Mouse (Mus musculus): ENCODE measurements around the gene Hmg20a. TPM values are rescaled to one million over a fixed set of nuclear protein-coding genes. Genes with fewer than 3 reads are reported as not detected.

Gene Hmg20a
- polyA plus RNA-seq, 1 experiment = 12.6 TPM

GRCm38 (mm10) chr9:56464863-56465654 is 46.6 kb downstream of the Hmg20a start:
- H3K27ac ChIP-seq (replicated peaks; ENCODE audit: low read depth, low read length) = peak overlapping the region; percentile 54
- peaks cover 38% of the 10 kb centered on the region for H3K4me1 ChIP-seq (ENCODE audit: control insufficient read depth, insufficient read depth, insufficient read length, low read length)
- H3K4me3 ChIP-seq (ENCODE audit: insufficient read depth, low read depth, low read length) = peak overlapping the region; percentile 2; the same call in 1 of the 2 replicates

DNA sequence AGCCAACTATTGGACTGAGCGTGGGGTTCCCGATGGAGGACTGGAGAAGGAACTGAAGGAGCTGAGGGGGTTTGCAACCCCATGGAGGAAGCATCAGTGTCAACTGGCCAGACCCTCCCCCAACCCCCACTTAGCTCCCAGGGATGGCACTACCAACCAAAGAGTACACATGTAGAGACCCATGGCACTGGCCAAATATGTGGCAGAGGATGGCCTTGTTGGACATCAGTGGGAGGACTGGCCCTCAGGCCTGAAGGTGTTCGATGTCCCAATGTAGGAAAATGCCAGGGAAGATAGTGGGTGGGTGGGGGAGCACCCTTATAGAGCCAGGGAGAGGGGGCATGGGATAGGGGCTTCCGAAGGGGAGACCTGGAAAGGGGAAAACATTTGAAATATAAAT is 47.8 kb downstream of the Hmg20a start:
- Histone ChIP-seq H3K4me3 (ENCODE audit: insufficient read depth, low read depth, low read length) (no peak overlapping the region), H3K4me1 (ENCODE audit: control insufficient read depth, insufficient read depth, insufficient read length, low read length) (peaks cover 38% of the 10 kb centered on the region), H3K27ac (replicated peaks; ENCODE audit: low read depth, low read length) (no peak overlapping the region)

GRCm38 (mm10) chr9:56469656-56470055 is 51.2 kb downstream of the Hmg20a start:
- Histone ChIP-seq H3K27ac (replicated peaks; ENCODE audit: low read depth, low read length) (peak overlapping the region; percentile 56), H3K4me3 (ENCODE audit: insufficient read depth, low read depth, low read length) (no peak overlapping the region), H3K4me1 (ENCODE audit: control insufficient read depth, insufficient read depth, insufficient read length, low read length) (peaks cover 21% of the 10 kb centered on the region)

DNA sequence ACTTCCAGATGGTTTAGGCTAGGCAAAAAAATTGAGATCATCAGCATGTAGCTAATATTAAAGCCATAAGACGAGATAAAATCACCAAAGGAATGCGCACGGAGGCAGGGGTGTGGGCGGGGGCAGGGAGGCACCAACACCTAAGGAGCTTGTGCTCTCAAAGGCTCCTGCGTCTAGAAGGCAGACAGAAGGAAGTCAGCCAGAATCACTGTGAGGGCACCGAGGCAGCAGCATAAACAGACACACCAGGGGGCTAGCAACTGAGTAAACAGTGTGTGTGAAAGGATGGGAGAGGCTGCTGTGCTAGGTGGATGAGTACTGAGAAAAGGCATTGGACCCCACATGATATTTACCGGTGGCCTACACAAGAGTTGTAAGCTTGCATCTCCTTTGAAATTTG is 51.9 kb downstream of the Hmg20a start:
- Histone ChIP-seq H3K4me1 (ENCODE audit: control insufficient read depth, insufficient read depth, insufficient read length, low read length) (peaks cover 17% of the 10 kb centered on the region), H3K27ac (replicated peaks; ENCODE audit: low read depth, low read length) (peak overlapping the region; percentile 20; the same call in 1 of the 2 replicates), H3K4me3 (ENCODE audit: insufficient read depth, low read depth, low read length) (no peak overlapping the region)

- Histone ChIP-seq H3K4me3 (ENCODE audit: insufficient read depth, low read depth, low read length) (no peak overlapping the region), H3K27ac (replicated peaks; ENCODE audit: low read depth, low read length) (no peak overlapping the region), H3K4me1 (ENCODE audit: control insufficient read depth, insufficient read depth, insufficient read length, low read length) (no peaks in the 10 kb centered on the region)
These were observed 60.7 kb downstream of the Hmg20a start for GRCm38 (mm10) chr9:56478975-56479647.

DNA sequence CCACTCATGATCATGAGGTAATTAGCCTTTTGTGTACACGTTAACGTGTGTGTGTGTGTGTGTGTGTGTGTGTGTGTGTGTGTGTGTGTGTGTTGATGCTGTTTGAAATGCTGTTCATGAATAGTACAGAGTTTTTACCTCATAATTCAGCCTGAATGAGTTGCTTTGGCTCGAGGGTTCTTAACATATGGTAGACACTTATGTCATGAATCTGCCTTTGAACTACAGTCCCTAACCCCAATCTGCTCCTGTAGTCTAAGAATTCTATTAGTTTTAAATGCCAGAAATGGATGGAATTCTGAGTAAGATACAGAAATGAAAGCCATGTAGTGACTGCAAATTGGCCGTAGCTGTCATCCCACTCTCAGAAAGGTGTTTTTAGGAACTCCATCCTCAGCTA is 64.2 kb downstream of the Hmg20a start:
- H3K4me3 ChIP-seq (ENCODE audit: insufficient read depth, low read depth, low read length) = no peak overlapping the region
- no peak overlapping the region for H3K27ac ChIP-seq (replicated peaks; ENCODE audit: low read depth, low read length)
- no peaks in the 10 kb centered on the region for H3K4me1 ChIP-seq (ENCODE audit: control insufficient read depth, insufficient read depth, insufficient read length, low read length)

- Histone ChIP-seq H3K4me1 (ENCODE audit: control insufficient read depth, insufficient read depth, insufficient read length, low read length) (no peaks in the 10 kb centered on the region), H3K4me3 (ENCODE audit: insufficient read depth, low read depth, low read length) (no peak overlapping the region), H3K27ac (replicated peaks; ENCODE audit: low read depth, low read length) (no peak overlapping the region)
These were observed 67.0 kb downstream of the Hmg20a start for GRCm38 (mm10) chr9:56485423-56485822.

DNA sequence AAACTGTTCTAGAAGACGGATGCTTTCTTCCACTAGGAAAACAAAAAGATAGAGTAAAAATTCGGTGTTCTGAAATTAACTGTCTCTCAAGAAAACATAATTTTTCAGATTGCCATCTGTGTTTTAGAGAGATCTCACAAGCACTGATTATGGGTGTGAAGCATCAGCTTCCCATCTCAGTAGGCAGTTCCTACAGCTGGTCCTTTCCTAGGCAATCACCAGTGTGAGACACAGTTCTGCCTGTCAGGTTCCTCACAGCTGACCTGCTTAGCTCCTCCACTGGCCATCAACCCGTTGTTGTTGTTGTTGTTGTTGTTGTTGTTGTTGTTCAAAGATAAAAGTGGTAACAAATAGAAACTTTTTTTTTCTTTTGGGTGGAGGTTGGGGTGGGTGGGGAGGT is 67.7 kb downstream of the Hmg20a start:
- no peak overlapping the region for H3K4me3 ChIP-seq (ENCODE audit: insufficient read depth, low read depth, low read length)

GRCm38 (mm10) chr9:56487651-56488050 is 69.2 kb downstream of the Hmg20a start:
- no peak overlapping the region for H3K4me3 ChIP-seq (ENCODE audit: insufficient read depth, low read depth, low read length)
- no peaks in the 10 kb centered on the region for H3K4me1 ChIP-seq (ENCODE audit: control insufficient read depth, insufficient read depth, insufficient read length, low read length)
- no peak overlapping the region for H3K27ac ChIP-seq (replicated peaks; ENCODE audit: low read depth, low read length)

More for the DNA sequence above, 67.7 kb downstream of the Hmg20a start:
- Histone ChIP-seq H3K27ac (replicated peaks; ENCODE audit: low read depth, low read length) (no peak overlapping the region), H3K4me1 (ENCODE audit: control insufficient read depth, insufficient read depth, insufficient read length, low read length) (no peaks in the 10 kb centered on the region)

GRCm38 (mm10) chr9:56492391-56492790 is 74.0 kb downstream of the Hmg20a start:
- Histone ChIP-seq H3K27ac (replicated peaks; ENCODE audit: low read depth, low read length) (no peak overlapping the region), H3K4me3 (ENCODE audit: insufficient read depth, low read depth, low read length) (no peak overlapping the region), H3K4me1 (ENCODE audit: control insufficient read depth, insufficient read depth, insufficient read length, low read length) (peaks cover 15% of the 10 kb centered on the region)

DNA sequence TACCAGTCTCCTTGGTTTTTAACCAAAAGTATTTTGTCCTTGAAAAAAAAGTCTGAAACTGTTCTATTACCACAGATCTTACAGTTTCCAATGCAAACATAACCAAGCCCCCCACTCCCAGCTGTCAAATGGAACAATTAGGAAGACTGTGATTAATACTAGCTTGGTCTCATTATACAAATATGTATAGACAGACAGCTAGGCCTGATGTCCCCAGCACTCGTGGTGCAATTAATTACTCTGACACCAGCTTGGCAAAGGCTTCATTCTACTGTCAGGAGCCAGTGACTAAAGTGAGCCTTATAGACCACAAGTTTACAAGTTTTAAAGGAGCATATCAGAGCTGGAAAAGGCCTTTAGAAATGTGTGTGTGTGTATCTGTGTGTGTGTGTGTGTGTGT is 74.5 kb downstream of the Hmg20a start:
- H3K4me1 ChIP-seq (ENCODE audit: control insufficient read depth, insufficient read depth, insufficient read length, low read length) = peaks cover 16% of the 10 kb centered on the region
- no peak overlapping the region for H3K4me3 ChIP-seq (ENCODE audit: insufficient read depth, low read depth, low read length)
- H3K27ac ChIP-seq (replicated peaks; ENCODE audit: low read depth, low read length) = no peak overlapping the region

DNA sequence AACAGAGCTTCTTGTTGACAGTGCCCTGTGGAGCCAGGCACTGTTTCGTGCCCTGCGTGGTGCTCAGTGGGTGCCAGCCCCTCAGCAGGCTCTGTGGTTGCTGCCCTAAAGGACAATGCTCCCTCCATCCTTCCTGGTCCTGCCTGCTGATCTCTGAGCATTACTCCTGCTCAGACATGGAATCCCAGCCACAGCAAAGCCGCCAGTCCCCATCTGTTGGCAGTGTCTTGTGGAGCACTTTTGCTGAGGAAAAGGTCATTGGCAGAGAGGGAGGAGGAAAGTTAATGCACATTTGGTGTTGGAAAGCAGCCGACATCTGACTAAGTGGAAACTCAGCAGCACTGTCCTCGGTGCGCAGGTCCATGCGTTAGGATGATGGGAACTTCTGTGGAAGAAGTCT is 76.7 kb downstream of the Hmg20a start:
- peaks cover 25% of the 10 kb centered on the region for H3K4me1 ChIP-seq (ENCODE audit: control insufficient read depth, insufficient read depth, insufficient read length, low read length)
- peak overlapping the region; percentile 7; the same call in 1 of the 2 replicates for H3K27ac ChIP-seq (replicated peaks; ENCODE audit: low read depth, low read length)
- no peak overlapping the region for H3K4me3 ChIP-seq (ENCODE audit: insufficient read depth, low read depth, low read length)

DNA sequence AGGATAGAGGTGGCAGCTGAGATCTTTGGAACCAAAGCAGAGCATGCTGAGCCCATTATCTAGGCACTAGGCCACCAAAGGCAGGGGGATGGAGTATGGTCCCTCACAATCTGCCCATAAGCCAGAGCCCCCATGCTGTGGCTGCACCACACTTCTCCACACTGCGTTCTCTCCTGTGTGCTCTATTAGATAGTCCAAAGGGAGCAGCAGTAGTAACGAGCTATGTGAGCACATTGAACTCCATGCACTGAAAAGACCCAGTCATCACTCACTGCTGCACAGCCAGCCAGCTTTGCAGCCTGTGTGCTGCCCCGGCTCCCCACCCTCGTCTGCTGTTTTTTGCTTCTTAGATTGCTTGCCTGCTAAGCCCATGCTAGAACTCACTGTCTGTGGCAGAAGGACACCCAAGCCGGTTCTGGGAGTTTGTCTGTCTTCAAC is 77.4 kb downstream of the Hmg20a start:
- Histone ChIP-seq H3K4me1 (ENCODE audit: control insufficient read depth, insufficient read depth, insufficient read length, low read length) (peaks cover 30% of the 10 kb centered on the region), H3K27ac (replicated peaks; ENCODE audit: low read depth, low read length) (peak overlapping the region; percentile 7), H3K4me3 (ENCODE audit: insufficient read depth, low read depth, low read length) (no peak overlapping the region)

- Histone ChIP-seq H3K4me1 (ENCODE audit: control insufficient read depth, insufficient read depth, insufficient read length, low read length) (peaks cover 33% of the 10 kb centered on the region), H3K27ac (replicated peaks; ENCODE audit: low read depth, low read length) (peak overlapping the region; percentile 7)
These were observed 78.2 kb downstream of the Hmg20a start for GRCm38 (mm10) chr9:56496567-56496966.

DNA sequence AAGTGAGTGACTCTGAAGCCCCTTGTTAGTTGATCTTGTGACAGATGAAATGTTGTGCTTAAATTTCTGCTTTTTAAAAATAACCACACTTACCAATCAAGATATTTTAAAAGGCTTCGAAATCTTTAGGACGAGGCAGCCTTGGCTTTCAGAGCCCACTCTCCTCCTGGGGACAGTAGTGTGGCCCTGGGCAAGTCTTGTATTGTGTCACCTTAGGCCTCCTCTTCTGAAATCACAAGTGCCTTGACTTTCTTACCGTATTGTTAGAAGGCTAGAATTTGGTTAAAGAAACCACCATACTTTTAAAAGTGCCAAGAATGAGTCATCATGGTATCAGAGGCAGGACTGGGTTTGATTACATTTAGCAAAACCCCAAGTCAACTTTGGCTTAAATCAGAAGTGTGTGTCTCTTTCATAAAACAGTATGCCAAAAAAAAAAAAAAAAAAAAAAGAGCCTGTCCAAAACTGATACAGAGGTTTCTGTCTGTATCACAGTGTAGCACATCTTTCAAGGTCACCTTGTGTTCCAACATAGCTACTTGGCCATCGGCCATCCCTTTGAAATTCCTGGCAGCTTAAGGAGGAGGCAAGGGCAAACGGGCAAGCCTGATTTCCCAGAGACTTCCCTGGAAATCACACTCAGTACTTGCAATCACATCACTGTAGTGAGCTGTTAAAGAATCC is 78.9 kb downstream of the Hmg20a start:
- Histone ChIP-seq H3K27ac (replicated peaks; ENCODE audit: low read depth, low read length) (peak overlapping the region; percentile 8; the same call in 1 of the 2 replicates), H3K4me1 (ENCODE audit: control insufficient read depth, insufficient read depth, insufficient read length, low read length) (peaks cover 40% of the 10 kb centered on the region), H3K4me3 (ENCODE audit: insufficient read depth, low read depth, low read length) (no peak overlapping the region)

More at GRCm38 (mm10) chr9:56496567-56496966, 78.2 kb downstream of the Hmg20a start:
- no peak overlapping the region for H3K4me3 ChIP-seq (ENCODE audit: insufficient read depth, low read depth, low read length)
